Mouse (Mus musculus): ENCODE measurements around the gene Nsun2.

DNA sequence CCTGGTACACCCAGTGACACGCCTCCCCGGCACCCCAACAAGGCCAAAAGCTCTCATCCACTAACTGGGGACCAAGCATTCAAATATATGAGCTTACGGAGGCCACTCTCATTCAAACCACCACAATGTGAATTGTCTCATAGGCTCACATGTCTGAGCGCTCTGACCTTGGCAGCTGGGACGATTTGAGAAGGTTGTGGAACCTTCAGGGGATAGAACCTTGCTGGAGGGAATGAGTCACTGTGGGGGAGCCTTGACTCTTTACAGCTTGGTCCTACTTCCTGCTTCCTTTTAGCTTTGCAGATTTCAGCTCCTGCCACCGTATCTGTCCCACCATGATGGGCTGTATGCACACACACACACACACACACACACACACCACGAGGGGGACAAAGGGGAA is 47.7 kb upstream of the Nsun2 start:
- no peak for TF ChIP-seq CTCF (IDR thresholded peaks at IDR 0.05; ENCODE audit: low read depth)
- no peak for TF ChIP-seq EP300 (IDR thresholded peaks at IDR 0.05; ENCODE audit: low read depth)
